Mouse (Mus musculus): ENCODE data around the gene Foxp1. TPM values are rescaled to one million over a fixed set of nuclear protein-coding genes. Genes with fewer than 3 reads are reported as not detected.

The Foxp1 gene
- polyA plus RNA-seq, 1 experiment = 31.4 TPM

GRCm38 (mm10) chr6:99275381-99276296, 246.9 kb downstream of the Foxp1 start:
- WGBS = 18% methylated on average over 21 of the region's 21 CpGs
- DNase-seq (ENCODE audit: low read depth, low spot score) = no peak

DNA sequence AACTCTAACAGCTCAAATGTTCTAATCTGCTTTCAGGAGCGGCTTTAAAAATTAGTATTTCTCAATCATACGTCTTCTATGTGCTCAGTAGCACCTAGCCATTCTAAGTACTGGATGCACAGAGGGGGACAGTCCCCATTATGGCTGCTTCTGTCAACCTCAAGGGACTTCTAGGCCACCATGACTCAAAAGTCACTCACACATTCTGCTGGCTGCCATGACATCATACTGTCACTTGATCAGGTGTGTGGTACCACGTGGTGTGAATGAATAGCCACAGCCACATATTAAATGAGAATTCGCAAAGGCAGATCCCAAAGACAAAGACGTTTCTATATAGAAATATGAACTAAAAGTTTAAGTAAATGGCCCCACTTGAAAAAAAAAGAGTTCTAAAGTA, 247.9 kb downstream of the Foxp1 start:
- no peak for DNase-seq (ENCODE audit: low read depth, low spot score)
- 78% methylated on average over 5 of the region's 5 CpGs for WGBS

GRCm38 (mm10) chr6:99274222-99274621, 248.3 kb downstream of the Foxp1 start:
- 70% methylated on average over 6 of the region's 6 CpGs for WGBS

DNA sequence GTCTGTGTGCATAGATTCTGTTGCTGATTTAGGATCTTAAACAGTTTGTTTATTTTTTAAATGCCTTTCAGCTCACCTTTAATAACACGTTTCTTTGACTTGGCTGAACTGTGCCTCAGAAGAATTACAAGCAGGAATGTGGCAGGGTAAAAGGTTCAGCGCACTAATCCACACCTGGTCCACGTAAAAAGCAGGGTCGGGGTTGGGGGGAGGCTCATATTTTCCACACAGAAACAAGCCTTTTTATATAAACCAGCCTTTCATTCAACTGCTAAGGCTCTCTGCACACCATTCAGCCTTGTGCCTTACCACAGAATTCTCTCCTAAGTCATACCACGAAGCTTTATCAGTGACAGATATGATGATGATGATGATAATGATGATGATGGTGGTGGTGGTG, 249.3 kb downstream of the Foxp1 start:
- DNase-seq (ENCODE audit: low read depth, low spot score) = no peak
- 59% methylated on average over 5 of the region's 5 CpGs for WGBS

More at GRCm38 (mm10) chr6:99274222-99274621, 248.3 kb downstream of the Foxp1 start:
- DNase-seq (ENCODE audit: low read depth, low spot score) = no peak

- 28% methylated on average over 3 of the region's 3 CpGs for WGBS
- no peak for DNase-seq (ENCODE audit: low read depth, low spot score)
These were observed 250.3 kb downstream of the Foxp1 start for GRCm38 (mm10) chr6:99272174-99272573.

DNA sequence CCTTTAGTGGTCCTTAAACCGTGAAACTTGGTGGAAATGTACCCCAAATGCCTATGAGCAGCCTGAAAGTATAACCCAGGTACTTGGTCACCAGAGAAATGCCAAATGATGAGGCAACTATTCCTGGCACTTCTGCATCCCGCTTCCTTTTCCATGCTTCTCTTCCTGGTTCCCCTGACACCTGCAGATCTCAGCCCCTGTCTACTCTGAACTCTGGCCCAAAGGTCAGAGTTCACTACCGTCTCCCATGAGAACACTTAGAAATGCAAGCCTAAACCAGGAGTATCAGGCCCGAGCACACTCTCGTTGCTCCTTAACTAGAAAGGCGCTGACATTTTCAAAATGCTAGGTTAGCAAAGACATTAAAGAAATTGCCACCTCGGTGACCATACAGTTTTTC, 250.8 kb downstream of the Foxp1 start:
- WGBS = 41% methylated on average over 7 of the region's 7 CpGs
- no peak for DNase-seq (ENCODE audit: low read depth, low spot score)

GRCm38 (mm10) chr6:99269921-99270320, 252.6 kb downstream of the Foxp1 start:
- DNase-seq (ENCODE audit: low read depth, low spot score) = no peak
- WGBS = 27% methylated on average over 6 of the region's 6 CpGs

DNA sequence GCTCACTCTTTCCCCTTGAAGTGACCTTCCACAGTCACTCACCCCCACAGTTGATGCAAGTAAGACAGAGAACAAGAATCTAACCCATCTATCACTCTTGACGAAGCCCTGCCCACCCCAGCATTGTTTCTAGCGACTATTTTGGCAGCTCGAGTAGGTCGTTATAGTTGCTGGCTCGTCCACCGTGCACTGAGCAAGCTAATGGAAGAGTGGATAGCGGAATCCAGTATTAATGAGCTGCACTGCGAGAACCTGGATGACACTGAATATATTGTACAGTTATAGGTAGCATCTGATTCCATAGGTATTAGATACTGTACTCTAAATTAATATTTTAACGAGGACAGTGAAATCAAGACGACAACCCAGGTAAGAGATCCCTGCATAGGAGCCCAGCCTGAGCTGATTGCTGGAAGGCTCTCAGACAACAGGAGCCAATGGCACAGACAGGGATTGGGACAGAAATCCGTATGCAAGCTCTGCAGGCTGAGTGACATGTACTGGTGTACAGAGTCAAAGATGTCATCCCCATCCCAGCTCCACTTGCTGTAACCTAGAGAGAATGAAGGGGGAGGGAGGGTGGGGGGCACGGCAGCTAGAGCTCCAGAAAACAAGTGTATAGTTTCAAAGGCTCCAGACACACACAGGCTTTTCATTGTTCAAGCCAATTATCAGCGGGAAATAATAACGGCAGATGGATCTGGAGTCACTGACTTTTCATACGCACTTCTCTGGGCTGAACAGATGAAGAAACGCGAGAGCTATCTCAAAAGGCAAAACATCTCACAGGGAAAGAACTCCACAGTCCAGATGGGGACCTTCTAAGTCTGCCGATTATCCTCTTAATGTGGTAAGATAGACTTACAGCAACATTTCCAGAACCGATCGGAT, 254.1 kb downstream of the Foxp1 start:
- DNase-seq (ENCODE audit: low read depth, low spot score) = no peak
- 86% methylated on average over 20 of the region's 20 CpGs for WGBS

DNA sequence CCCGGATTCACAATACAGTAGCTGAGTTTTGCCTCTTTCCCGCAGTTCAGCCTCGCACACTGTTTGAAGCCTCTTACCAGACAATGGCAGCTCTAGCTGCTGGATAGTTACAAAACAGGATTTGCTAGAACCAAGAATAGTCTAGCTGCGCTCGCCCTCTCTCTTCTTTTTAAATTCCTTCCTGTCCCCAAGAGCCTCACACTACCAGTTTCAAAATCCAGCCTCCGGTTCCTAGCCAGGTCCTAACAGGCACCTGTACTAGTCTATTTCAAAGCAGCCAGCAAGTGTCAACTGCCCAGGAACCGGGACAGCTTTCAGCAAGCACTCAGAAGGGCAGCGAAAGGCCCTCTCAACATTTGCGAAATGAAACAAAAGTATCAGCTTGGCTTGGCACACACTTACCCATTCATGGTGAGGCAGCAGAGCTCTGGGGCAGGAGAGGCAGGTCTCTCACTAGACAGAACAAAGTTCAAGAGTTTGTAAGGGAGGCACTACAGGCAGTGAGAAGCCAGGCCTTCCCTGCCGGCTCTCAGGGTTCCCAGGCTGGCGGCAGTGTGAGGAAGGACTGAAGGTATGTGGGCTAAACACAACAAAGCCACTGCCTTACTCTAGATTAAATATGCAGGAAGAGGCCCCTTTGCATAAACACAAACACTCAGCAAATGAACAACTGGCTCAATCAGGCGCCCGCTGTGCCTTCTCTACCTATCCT, 256.4 kb downstream of the Foxp1 start:
- no peak for DNase-seq (ENCODE audit: low read depth, low spot score)
- WGBS = 18% methylated on average over 13 of the region's 13 CpGs

GRCm38 (mm10) chr6:99265173-99265572, 257.3 kb downstream of the Foxp1 start:
- no peak for DNase-seq (ENCODE audit: low read depth, low spot score)
- WGBS = 25% methylated on average over 4 of the region's 4 CpGs

DNA sequence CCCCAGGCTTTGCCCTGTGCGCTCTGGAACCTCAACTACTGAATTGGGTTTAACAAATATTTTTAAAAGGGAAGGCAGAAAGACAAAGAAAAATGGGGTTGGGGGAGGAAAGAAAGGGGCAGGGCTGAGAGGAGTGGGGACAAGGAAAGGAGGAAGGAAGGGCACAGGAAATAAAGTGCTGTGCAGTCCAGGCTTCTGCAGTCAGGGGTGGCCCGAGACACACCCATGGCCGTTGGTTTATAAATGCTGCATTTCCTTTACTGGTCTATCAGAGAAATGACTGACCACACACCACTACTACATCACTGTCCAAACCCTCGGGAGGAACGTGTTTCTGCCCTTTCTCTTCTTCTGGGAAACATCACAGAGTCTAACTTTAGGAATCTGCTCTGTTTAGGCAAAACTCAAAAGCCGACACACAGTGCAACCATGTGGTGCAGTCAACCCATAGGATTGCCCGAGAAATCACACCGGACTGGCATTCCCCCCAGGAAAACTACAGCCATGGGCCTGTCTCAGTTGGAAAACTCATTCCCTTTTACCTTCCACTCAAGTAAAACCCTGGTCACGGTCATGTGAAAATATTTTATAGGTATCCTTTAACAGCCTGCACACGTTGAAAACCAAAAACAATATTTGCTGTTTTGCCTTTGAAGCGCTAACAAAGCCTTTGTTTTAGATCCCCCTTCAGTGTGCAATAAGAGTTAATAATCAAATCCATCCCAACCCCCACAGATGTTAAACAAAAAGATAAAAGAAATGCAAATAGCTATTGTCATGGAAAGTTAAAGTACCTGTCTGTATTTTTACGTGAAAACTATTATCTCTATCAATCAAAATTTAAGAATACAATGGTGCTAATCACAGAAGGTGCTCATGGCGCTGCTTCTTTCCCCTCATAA, 258.1 kb downstream of the Foxp1 start:
- whole genome bisulfite sequencing = 22% methylated on average over 13 of the region's 13 CpGs
- no peak for DNase-seq (ENCODE audit: low read depth, low spot score)

GRCm38 (mm10) chr6:99263886-99264185, 258.7 kb downstream of the Foxp1 start:
- 37% methylated on average over 2 of the region's 2 CpGs for WGBS
- DNase-seq (ENCODE audit: low read depth, low spot score) = no peak

DNA sequence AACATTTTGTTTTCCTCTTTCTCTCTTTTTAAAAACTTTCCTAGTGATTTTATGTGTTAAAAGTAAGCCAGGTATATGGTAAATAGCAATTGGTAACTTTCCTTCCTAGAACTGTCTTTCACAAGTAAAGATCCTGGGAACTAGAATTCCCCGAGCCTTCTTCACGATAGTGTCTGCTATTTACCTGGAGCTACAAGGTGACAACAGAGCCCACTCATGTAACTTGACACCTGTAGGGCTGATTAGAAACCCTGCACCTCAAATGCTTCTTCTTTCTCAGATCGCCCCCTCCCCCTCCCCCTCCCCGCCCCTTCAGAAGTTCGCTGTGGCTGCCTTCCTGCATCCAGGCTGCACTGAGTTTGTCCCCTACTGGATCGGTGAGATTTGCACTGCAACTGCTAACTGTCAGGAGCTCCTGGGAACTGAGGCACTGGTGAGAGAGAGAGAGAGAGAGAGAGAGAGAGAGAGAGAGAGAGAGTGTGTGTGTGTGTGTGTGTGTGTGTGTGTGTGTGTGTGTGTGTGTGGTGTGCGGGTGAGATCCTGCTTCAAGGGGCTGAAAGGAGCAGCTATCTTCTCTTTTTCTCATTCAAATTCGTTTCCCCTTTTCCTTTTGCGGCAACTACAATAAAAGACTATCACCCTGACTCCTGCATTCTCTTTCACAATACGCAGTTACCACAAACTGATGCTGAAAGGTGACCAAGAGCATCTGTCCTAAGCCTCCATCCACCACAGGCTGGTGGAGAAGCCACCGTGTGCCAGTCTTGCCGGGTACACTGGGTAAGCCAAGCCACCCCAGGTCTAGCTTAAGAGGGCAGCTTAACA, 259.2 kb downstream of the Foxp1 start:
- no peak for DNase-seq (ENCODE audit: low read depth, low spot score)
- WGBS = 45% methylated on average over 12 of the region's 12 CpGs

DNA sequence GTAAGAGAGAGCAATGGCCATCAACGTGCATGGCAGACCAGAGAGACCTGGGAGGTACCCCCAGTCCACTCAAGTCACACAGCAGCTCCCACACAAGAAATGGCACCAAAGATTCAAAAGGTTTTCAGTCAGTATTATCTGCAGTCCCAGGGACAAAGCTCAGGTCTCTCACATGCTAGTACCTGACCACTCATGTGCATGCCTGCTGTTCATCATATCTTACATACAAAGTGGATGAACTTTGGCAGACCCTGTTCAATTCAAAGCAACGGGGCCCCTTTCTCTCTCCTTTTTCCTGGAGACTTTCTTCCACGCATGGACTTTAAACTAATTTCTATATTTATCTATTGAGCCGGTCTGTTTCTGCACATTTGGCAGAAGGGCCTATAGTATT, 260.8 kb downstream of the Foxp1 start:
- no peak for DNase-seq (ENCODE audit: low read depth, low spot score)
- WGBS = 61% methylated on average over 4 of the region's 4 CpGs

GRCm38 (mm10) chr6:99260941-99261736, 261.4 kb downstream of the Foxp1 start:
- WGBS = 71% methylated on average over 11 of the region's 11 CpGs
- DNase-seq (ENCODE audit: low read depth, low spot score) = no peak

DNA sequence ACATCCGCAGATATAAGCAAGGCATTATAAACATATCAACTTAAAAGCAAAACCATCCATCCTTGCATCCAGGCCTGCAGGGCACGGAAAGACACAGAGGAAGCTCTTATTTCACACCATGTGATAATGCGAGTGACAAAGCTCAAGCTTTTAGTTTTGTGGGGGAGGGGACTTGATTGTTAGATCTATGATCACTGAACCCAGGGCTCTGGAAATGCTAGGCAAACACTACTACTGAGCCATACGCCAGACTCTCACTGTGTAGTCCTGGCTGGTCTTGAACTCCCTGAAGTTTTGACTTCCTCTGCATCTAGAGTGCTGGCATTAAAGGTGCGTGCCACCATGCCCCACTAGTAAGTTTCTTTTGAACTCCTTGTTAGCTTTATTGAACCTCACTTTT, 264.2 kb downstream of the Foxp1 start:
- WGBS = 88% methylated on average over 5 of the region's 5 CpGs
- DNase-seq (ENCODE audit: low read depth, low spot score) = no peak

GRCm38 (mm10) chr6:99257676-99258075, 264.8 kb downstream of the Foxp1 start:
- WGBS = 81% methylated on average over 2 of the region's 2 CpGs
- DNase-seq (ENCODE audit: low read depth, low spot score) = no peak

- DNase-seq (ENCODE audit: low read depth, low spot score) = no peak
- 81% methylated on average over 8 of the region's 8 CpGs for WGBS
These were observed 269.2 kb downstream of the Foxp1 start for GRCm38 (mm10) chr6:99253331-99253730.

Measured in large intestine, adult 2 months (tissue).